Mouse (Mus musculus) heart, embryonic 12.5 days (tissue): ENCODE data around the gene Ppara. TPM values are rescaled to one million over a fixed set of nuclear protein-coding genes. Genes with fewer than 3 reads are reported as not detected.

ENCODE experiments used
- ATAC-seq: fragments of 200-750 bp; cut with Nextera tagmentation; 2 replicates; pipeline ENCODE4 v1.8.0; 2017; ENCODE audit warnings: moderate TSS enrichment, moderate library complexity; ENCODE audit not compliant: insufficient number of reproducible peaks, low FRiP score
- H3K27ac ChIP-seq: fragments of 300-500 bp; sonication (generic); 2 replicates; pipeline ENCODE4 v1.5.1; 2016; ENCODE audit warnings: mild to moderate bottlenecking, moderate library complexity; ENCODE audit not compliant: poor library complexity, severe bottlenecking
- H3K27me3 ChIP-seq: fragments of 300-500 bp; sonication (generic); replicated peaks from 2 replicates; pipeline ENCODE4 v1.6.1; 2016; ENCODE audit warnings: mild to moderate bottlenecking, moderate library complexity
- H3K36me3 ChIP-seq: fragments of 300-500 bp; sonication (generic); 2 replicates; pipeline ENCODE4 v1.6.1; 2016; ENCODE audit warnings: mild to moderate bottlenecking, moderate library complexity
- H3K4me1 ChIP-seq: fragments of 300-500 bp; sonication (generic); replicated peaks from 2 replicates; pipeline ENCODE4 v1.6.1; 2016; ENCODE audit warnings: mild to moderate bottlenecking
- H3K4me2 ChIP-seq: fragments of 300-500 bp; sonication (generic); 2 replicates; pipeline ENCODE4 v1.6.1; 2016; ENCODE audit warnings: mild to moderate bottlenecking, moderate library complexity
- H3K4me3 ChIP-seq: fragments of 300-500 bp; sonication (generic); 2 replicates; pipeline ENCODE4 v1.5.1; 2016; ENCODE audit warnings: mild to moderate bottlenecking
- H3K9ac ChIP-seq: fragments of 300-500 bp; sonication (generic); 2 replicates; pipeline ENCODE4 v1.6.1; 2016; ENCODE audit warnings: mild to moderate bottlenecking, moderate library complexity
- H3K9me3 ChIP-seq: fragments of 300-500 bp; sonication (generic); replicated peaks from 2 replicates; pipeline ENCODE4 v1.6.1; 2016; ENCODE audit warnings: mild to moderate bottlenecking, moderate library complexity
- WGBS: fragments of 180-500 bp; shearing (Covaris S2); methylation state at CpG from one replicate; pipeline ENCODE4 v1.1.7; 2016; 5-methylcytosine and 5-hydroxymethylcytosine counted together
- polyA plus RNA-seq: library from polyadenylated mRNA; unstranded; fragments of >200 nt; fragmentation: Nextera tagmentation; extraction: Ambion mirVana; gene quantifications from 2 replicates; pipeline ENCODE4 v1.2.1, GENCODE M21; 2016

Gene Ppara
- polyA plus RNA-seq, 1 experiment from 2014 or later, result 3.3 TPM

GRCm38 (mm10) chr15:85783146-85783545, 48.4 kb downstream of the Ppara start:
- ATAC-seq, result no peak
- H3K9me3 ChIP-seq, result peaks cover 6% of the 10 kb centered on the region; the same call in 1 of the 2 replicates
- H3K9ac ChIP-seq, result no peak overlapping the region
- no peak overlapping the region for H3K4me2 ChIP-seq
- H3K36me3 ChIP-seq, result no peaks in the 10 kb centered on the region
- no peaks in the 10 kb centered on the region for H3K27me3 ChIP-seq
- 85% methylated on average over 4 of the region's 4 CpGs for WGBS
- H3K4me3 ChIP-seq, result no peak overlapping the region
- peaks cover 9% of the 10 kb centered on the region; the same call in 1 of the 2 replicates for H3K4me1 ChIP-seq
- H3K27ac ChIP-seq, result no peak overlapping the region

- Histone ChIP-seq H3K27ac (no peak overlapping the region), H3K4me1 (peaks cover 14% of the 10 kb centered on the region), H3K27me3 (no peaks in the 10 kb centered on the region), H3K4me2 (no peak overlapping the region), H3K4me3 (no peak overlapping the region), H3K9ac (no peak overlapping the region), H3K9me3 (peaks cover 6% of the 10 kb centered on the region; the same call in 1 of the 2 replicates), H3K36me3 (no peaks in the 10 kb centered on the region)
- no peak for ATAC-seq
- 78% methylated on average over 3 of the region's 3 CpGs for WGBS
Observed at GRCm38 (mm10) chr15:85784341-85784740, 49.6 kb downstream of the Ppara start.

GRCm38 (mm10) chr15:85786711-85787110, 51.9 kb downstream of the Ppara start:
- Histone ChIP-seq H3K27me3 (no peaks in the 10 kb centered on the region), H3K36me3 (no peaks in the 10 kb centered on the region), H3K27ac (no peak overlapping the region), H3K9me3 (peaks cover 6% of the 10 kb centered on the region; the same call in 1 of the 2 replicates), H3K4me2 (no peak overlapping the region), H3K4me1 (peaks cover 14% of the 10 kb centered on the region), H3K4me3 (no peak overlapping the region), H3K9ac (no peak overlapping the region)
- 48% methylated on average over 5 of the region's 5 CpGs for WGBS
- no peak for ATAC-seq

GRCm38 (mm10) chr15:85787482-85787881, 52.7 kb downstream of the Ppara start:
- H3K27me3 ChIP-seq, result no peaks in the 10 kb centered on the region
- no peaks in the 10 kb centered on the region for H3K36me3 ChIP-seq
- no peak overlapping the region for H3K4me3 ChIP-seq
- H3K9me3 ChIP-seq, result peaks cover 6% of the 10 kb centered on the region; the same call in 1 of the 2 replicates
- ATAC-seq, result no peak
- 86% methylated on average over 6 of the region's 6 CpGs for WGBS
- H3K9ac ChIP-seq, result no peak overlapping the region
- H3K4me1 ChIP-seq, result peaks cover 14% of the 10 kb centered on the region
- H3K4me2 ChIP-seq, result no peak overlapping the region
- no peak overlapping the region for H3K27ac ChIP-seq

- 82% methylated on average over 4 of the region's 4 CpGs for WGBS
- Histone ChIP-seq H3K27me3 (no peaks in the 10 kb centered on the region), H3K9ac (no peak overlapping the region), H3K4me3 (no peak overlapping the region), H3K36me3 (no peaks in the 10 kb centered on the region), H3K27ac (no peak overlapping the region), H3K9me3 (peaks cover 4% of the 10 kb centered on the region; the same call in 1 of the 2 replicates), H3K4me1 (peaks cover 17% of the 10 kb centered on the region), H3K4me2 (no peak overlapping the region)
- ATAC-seq, result no peak
Observed at GRCm38 (mm10) chr15:85788051-85788450, 53.3 kb downstream of the Ppara start.

- no peak overlapping the region for H3K4me3 ChIP-seq
- H3K9ac ChIP-seq, result no peak overlapping the region
- WGBS, result 74% methylated on average over 16 of the region's 16 CpGs
- peaks cover 17% of the 10 kb centered on the region for H3K4me1 ChIP-seq
- H3K27ac ChIP-seq, result no peak overlapping the region
- no peaks in the 10 kb centered on the region for H3K27me3 ChIP-seq
- no peak for ATAC-seq
- no peaks in the 10 kb centered on the region for H3K9me3 ChIP-seq
- H3K4me2 ChIP-seq, result no peak overlapping the region
- H3K36me3 ChIP-seq, result no peaks in the 10 kb centered on the region
Observed at GRCm38 (mm10) chr15:85788633-85789032, 53.9 kb downstream of the Ppara start.

GRCm38 (mm10) chr15:85791449-85791848, 56.7 kb downstream of the Ppara start:
- Histone ChIP-seq H3K27ac (no peak overlapping the region), H3K4me3 (no peak overlapping the region), H3K36me3 (no peaks in the 10 kb centered on the region), H3K4me2 (no peak overlapping the region), H3K27me3 (no peaks in the 10 kb centered on the region), H3K9ac (no peak overlapping the region), H3K9me3 (no peaks in the 10 kb centered on the region), H3K4me1 (peaks cover 16% of the 10 kb centered on the region)
- no peak for ATAC-seq
- 83% methylated on average over 4 of the region's 4 CpGs for WGBS

GRCm38 (mm10) chr15:85792819-85793218, 58.0 kb downstream of the Ppara start:
- Histone ChIP-seq H3K4me3 (no peak overlapping the region), H3K4me2 (no peak overlapping the region), H3K27ac (no peak overlapping the region), H3K36me3 (no peaks in the 10 kb centered on the region), H3K9me3 (no peaks in the 10 kb centered on the region), H3K27me3 (no peaks in the 10 kb centered on the region), H3K4me1 (peaks cover 8% of the 10 kb centered on the region), H3K9ac (no peak overlapping the region)
- no peak for ATAC-seq
- WGBS, result 61% methylated on average over 1 of the region's 1 CpGs

- Histone ChIP-seq H3K4me2 (no peak overlapping the region), H3K9me3 (no peaks in the 10 kb centered on the region; the same call in 1 of the 2 replicates), H3K27me3 (no peaks in the 10 kb centered on the region), H3K36me3 (no peaks in the 10 kb centered on the region), H3K9ac (no peak overlapping the region), H3K4me3 (no peak overlapping the region), H3K4me1 (peaks cover 3% of the 10 kb centered on the region; the same call in 1 of the 2 replicates), H3K27ac (no peak overlapping the region)
- 68% methylated on average over 6 of the region's 6 CpGs for WGBS
- ATAC-seq, result no peak
Observed at GRCm38 (mm10) chr15:85795516-85795915, 60.7 kb downstream of the Ppara start.

GRCm38 (mm10) chr15:85798676-85799075, 63.9 kb downstream of the Ppara start:
- H3K9me3 ChIP-seq, result no peaks in the 10 kb centered on the region; the same call in 1 of the 2 replicates
- 80% methylated on average over 8 of the region's 8 CpGs for WGBS
- no peak overlapping the region for H3K27ac ChIP-seq

GRCm38 (mm10) chr15:85802931-85803330, 68.1 kb downstream of the Ppara start:
- no peaks in the 10 kb centered on the region for H3K36me3 ChIP-seq
- H3K4me3 ChIP-seq, result no peak overlapping the region
- no peaks in the 10 kb centered on the region for H3K27me3 ChIP-seq
- no peak overlapping the region for H3K27ac ChIP-seq
- no peaks in the 10 kb centered on the region; the same call in 1 of the 2 replicates for H3K9me3 ChIP-seq
- no peak overlapping the region for H3K9ac ChIP-seq
- H3K4me2 ChIP-seq, result no peak overlapping the region
- ATAC-seq, result no peak
- 79% methylated on average over 2 of the region's 2 CpGs for WGBS
- H3K4me1 ChIP-seq, result peaks cover 5% of the 10 kb centered on the region; the same call in 1 of the 2 replicates

More at GRCm38 (mm10) chr15:85798676-85799075, 63.9 kb downstream of the Ppara start:
- Histone ChIP-seq H3K4me3 (no peak overlapping the region), H3K4me2 (no peak overlapping the region), H3K4me1 (peaks cover 5% of the 10 kb centered on the region; the same call in 1 of the 2 replicates), H3K27me3 (no peaks in the 10 kb centered on the region), H3K9ac (no peak overlapping the region), H3K36me3 (no peaks in the 10 kb centered on the region)
- no peak for ATAC-seq

- no peaks in the 10 kb centered on the region for H3K27me3 ChIP-seq
- ATAC-seq, result no peak
- no peak overlapping the region for H3K27ac ChIP-seq
- H3K36me3 ChIP-seq, result no peaks in the 10 kb centered on the region
- no peak overlapping the region for H3K4me3 ChIP-seq
- H3K9ac ChIP-seq, result no peak overlapping the region
- H3K9me3 ChIP-seq, result no peaks in the 10 kb centered on the region
- WGBS, result 67% methylated on average over 4 of the region's 4 CpGs
- no peak overlapping the region for H3K4me2 ChIP-seq
- H3K4me1 ChIP-seq, result peaks cover 14% of the 10 kb centered on the region
Observed at GRCm38 (mm10) chr15:85806886-85807285, 72.1 kb downstream of the Ppara start.
